Mouse (Mus musculus) embryonic facial prominence, embryonic 12.5 days (tissue): ENCODE data around the gene Irx1. TPM values are rescaled to one million over a fixed set of nuclear protein-coding genes. Genes with fewer than 3 reads are reported as not detected.

Source experiments
- ATAC-seq: fragments of 200-750 bp; cut with Nextera tagmentation; 2 replicates; pipeline ENCODE4 v1.8.0; 2017; ENCODE audit not compliant: insufficient number of reproducible peaks, insufficient read depth, low FRiP score, low TSS enrichment
- H3K27ac ChIP-seq: fragments of 300-500 bp; sonication (generic); 2 replicates; pipeline ENCODE4 v1.5.1; 2016; ENCODE audit warnings: mild to moderate bottlenecking
- H3K27me3 ChIP-seq: fragments of 300-500 bp; sonication (generic); 2 replicates; pipeline ENCODE4 v1.6.1; 2016; ENCODE audit warnings: mild to moderate bottlenecking, moderate library complexity
- H3K36me3 ChIP-seq: fragments of 300-500 bp; sonication (generic); 2 replicates; pipeline ENCODE4 v1.6.1; 2016; ENCODE audit warnings: mild to moderate bottlenecking
- H3K4me1 ChIP-seq: fragments of 300-500 bp; sonication (generic); 2 replicates; pipeline ENCODE4 v1.6.1; 2016
- H3K4me2 ChIP-seq: fragments of 300-500 bp; sonication (generic); replicated peaks from 2 replicates; pipeline ENCODE4 v1.6.1; 2016; ENCODE audit warnings: mild to moderate bottlenecking, moderate library complexity
- H3K4me3 ChIP-seq: fragments of 300-500 bp; sonication (generic); 2 replicates; pipeline ENCODE4 v1.5.1; 2016; ENCODE audit warnings: mild to moderate bottlenecking
- H3K9ac ChIP-seq: fragments of 300-500 bp; sonication (generic); 2 replicates; pipeline ENCODE4 v1.6.1; 2016; ENCODE audit warnings: mild to moderate bottlenecking, moderate library complexity
- H3K9me3 ChIP-seq: fragments of 300-500 bp; sonication (generic); 2 replicates; pipeline ENCODE4 v1.6.1; 2016; ENCODE audit warnings: mild to moderate bottlenecking, moderate library complexity
- WGBS: fragments of 180-500 bp; shearing (Covaris S2); methylation state at CpG from one replicate; pipeline ENCODE4 v1.1.7; 2016; 5-methylcytosine and 5-hydroxymethylcytosine counted together
- polyA plus RNA-seq: library from polyadenylated mRNA; unstranded; fragments of >200 nt; fragmentation: Nextera tagmentation; extraction: Ambion mirVana; gene quantifications from 2 replicates; pipeline ENCODE4 v1.2.1, GENCODE M21; 2016

Irx1 gene
- polyA plus RNA-seq, 1 experiment from 2014 or later = 5.7 TPM

- ATAC-seq = no peak
- no peak overlapping the region for H3K27ac ChIP-seq
- peak overlapping the region; percentile 32; the same call in 1 of the 2 replicates for H3K4me3 ChIP-seq
- peak overlapping the region; percentile 16; the same call in 1 of the 2 replicates for H3K9ac ChIP-seq
- H3K4me2 ChIP-seq = peak overlapping the region; percentile 43
- 7% methylated on average over 9 of the region's 9 CpGs for WGBS
- peaks cover 19% of the 10 kb centered on the region for H3K4me1 ChIP-seq
- H3K27me3 ChIP-seq = peaks cover 76% of the 10 kb centered on the region
- H3K9me3 ChIP-seq = no peaks in the 10 kb centered on the region
- no peaks in the 10 kb centered on the region for H3K36me3 ChIP-seq
Measured at GRCm38 (mm10) chr13:71960846-71961735, 2.4 kb downstream of the Irx1 start.

- WGBS = 2% methylated on average over 9 of the region's 9 CpGs
Measured at GRCm38 (mm10) chr13:71960277-71960672, 3.2 kb downstream of the Irx1 start.

DNA sequence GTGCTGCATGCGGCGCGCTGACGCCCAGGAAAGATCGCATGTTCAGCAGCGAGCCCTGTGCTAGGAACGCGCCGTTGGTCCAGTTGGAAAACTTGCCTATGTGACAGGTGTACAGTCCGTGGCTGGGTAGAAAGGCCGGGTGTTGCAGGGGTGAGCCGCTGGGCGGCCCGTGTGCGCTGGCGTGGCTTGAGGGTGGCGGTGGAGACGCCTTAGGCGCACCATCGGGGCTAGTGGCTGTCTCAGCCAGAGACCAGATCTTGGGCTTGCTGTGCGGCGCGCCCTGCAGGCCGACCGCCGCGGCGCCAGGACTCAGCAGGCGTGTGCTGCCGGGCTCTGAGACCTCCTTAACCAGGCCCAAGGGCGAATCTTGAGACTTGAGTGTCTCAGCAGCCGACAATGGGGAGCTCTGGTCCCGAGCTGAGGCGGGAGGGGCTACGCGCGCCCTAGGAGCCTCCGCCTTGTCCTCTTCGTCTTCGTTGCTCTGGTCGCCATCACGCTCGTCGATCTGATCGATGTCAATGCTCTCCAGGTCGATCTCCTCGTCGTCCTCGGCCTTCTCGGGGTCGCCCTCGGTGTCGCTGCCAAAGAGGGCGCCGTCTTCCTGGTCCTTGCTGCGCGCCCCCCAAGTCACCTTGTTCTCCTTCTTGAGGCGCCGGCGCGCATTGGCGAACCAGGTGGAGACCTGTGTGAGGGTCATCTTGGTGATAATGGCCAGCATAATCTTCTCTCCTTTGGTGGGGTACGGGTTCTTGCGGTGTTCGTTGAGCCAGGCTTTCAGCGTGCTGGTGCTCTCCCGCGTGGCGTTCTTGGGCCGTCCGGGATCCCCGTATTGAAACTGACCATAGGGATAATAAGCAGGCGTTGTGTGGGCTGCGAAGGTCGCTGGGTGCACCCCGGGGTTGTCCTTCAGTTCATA lies 3.9 kb downstream of the Irx1 start:
- H3K27ac ChIP-seq = no peak overlapping the region
- H3K4me1 ChIP-seq = peaks cover 19% of the 10 kb centered on the region
- H3K9ac ChIP-seq = peak overlapping the region; percentile 25; the same call in 1 of the 2 replicates
- peak overlapping the region; percentile 43 for H3K4me2 ChIP-seq
- peaks cover 76% of the 10 kb centered on the region for H3K27me3 ChIP-seq
- H3K4me3 ChIP-seq = peak overlapping the region; percentile 32
- no peaks in the 10 kb centered on the region for H3K9me3 ChIP-seq
- H3K36me3 ChIP-seq = no peaks in the 10 kb centered on the region
- WGBS = 2% methylated on average over 76 of the region's 76 CpGs
- peak; percentile 48; the same call in 1 of the 2 replicates for ATAC-seq

More at GRCm38 (mm10) chr13:71960277-71960672, 3.2 kb downstream of the Irx1 start:
- H3K36me3 ChIP-seq = no peaks in the 10 kb centered on the region
- H3K4me1 ChIP-seq = peaks cover 19% of the 10 kb centered on the region
- no peak overlapping the region for H3K27ac ChIP-seq
- H3K27me3 ChIP-seq = peaks cover 76% of the 10 kb centered on the region
- peak overlapping the region; percentile 25; the same call in 1 of the 2 replicates for H3K9ac ChIP-seq
- ATAC-seq = no peak
- H3K4me3 ChIP-seq = peak overlapping the region; percentile 32
- peak overlapping the region; percentile 43 for H3K4me2 ChIP-seq
- no peaks in the 10 kb centered on the region for H3K9me3 ChIP-seq

DNA sequence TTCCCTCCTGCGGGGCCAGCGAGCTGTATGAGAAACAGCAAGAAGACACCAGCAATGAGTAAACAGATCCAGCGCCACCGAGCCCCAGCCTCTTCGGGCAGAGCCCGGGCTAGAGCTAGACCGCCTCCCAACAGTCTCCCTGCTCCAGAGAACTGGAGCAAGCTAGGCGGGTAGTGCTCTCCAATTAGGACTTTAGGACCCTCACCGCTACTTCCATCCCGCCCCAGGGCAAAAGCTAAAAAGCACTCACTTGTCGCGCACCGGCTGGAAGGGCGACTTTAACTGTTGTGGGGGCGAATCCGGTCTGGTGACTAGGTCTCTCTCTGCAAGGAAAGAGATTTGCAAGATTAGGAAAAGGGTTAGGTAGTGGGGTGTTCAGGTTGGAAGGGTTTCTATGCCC lies 4.9 kb downstream of the Irx1 start:
- Histone ChIP-seq H3K4me2 (peak overlapping the region; percentile 43), H3K27me3 (peaks cover 76% of the 10 kb centered on the region), H3K9ac (no peak overlapping the region), H3K36me3 (no peaks in the 10 kb centered on the region), H3K27ac (no peak overlapping the region), H3K9me3 (no peaks in the 10 kb centered on the region), H3K4me3 (peak overlapping the region; percentile 32), H3K4me1 (peaks cover 19% of the 10 kb centered on the region)
- 4% methylated on average over 16 of the region's 16 CpGs for WGBS
- ATAC-seq = no peak

- WGBS = 6% methylated on average over 21 of the region's 21 CpGs
- Histone ChIP-seq H3K4me3 (peak overlapping the region; percentile 32; the same call in 1 of the 2 replicates), H3K36me3 (no peaks in the 10 kb centered on the region), H3K4me2 (peak overlapping the region; percentile 43; the same call in 1 of the 2 replicates), H3K27ac (no peak overlapping the region), H3K9ac (no peak overlapping the region), H3K9me3 (no peaks in the 10 kb centered on the region), H3K27me3 (peaks cover 76% of the 10 kb centered on the region), H3K4me1 (peaks cover 15% of the 10 kb centered on the region)
- ATAC-seq = no peak
Measured at GRCm38 (mm10) chr13:71957811-71958351, 5.6 kb downstream of the Irx1 start.

DNA sequence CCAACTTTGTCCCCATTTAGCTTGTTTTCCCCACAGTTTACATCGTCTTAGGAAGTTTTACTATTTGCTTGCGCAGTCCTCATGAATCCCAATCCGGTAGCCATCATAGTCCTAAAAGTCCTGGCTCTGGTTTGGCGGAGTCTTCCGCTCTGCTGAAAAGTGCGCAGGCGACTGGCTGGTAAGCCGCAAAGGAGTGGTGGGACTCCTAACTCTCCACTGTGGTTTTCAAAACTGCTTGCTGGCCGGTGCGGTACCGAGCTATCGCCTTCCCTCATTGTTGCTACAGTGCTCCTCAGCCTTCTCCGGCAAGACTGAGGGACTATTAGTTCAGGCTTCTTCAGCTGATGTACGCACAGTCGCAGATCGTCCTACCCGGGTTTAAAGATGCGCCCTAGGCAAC lies 6.4 kb downstream of the Irx1 start:
- ATAC-seq = no peak
- H3K4me1 ChIP-seq = peaks cover 11% of the 10 kb centered on the region
- no peaks in the 10 kb centered on the region for H3K36me3 ChIP-seq
- H3K4me2 ChIP-seq = peak overlapping the region; percentile 25
- peaks cover 72% of the 10 kb centered on the region for H3K27me3 ChIP-seq
- no peak overlapping the region for H3K4me3 ChIP-seq
- 11% methylated on average over 18 of the region's 18 CpGs for WGBS
- H3K9me3 ChIP-seq = no peaks in the 10 kb centered on the region
- H3K9ac ChIP-seq = no peak overlapping the region
- H3K27ac ChIP-seq = no peak overlapping the region

GRCm38 (mm10) chr13:71956481-71956880 lies 7.0 kb downstream of the Irx1 start:
- Histone ChIP-seq H3K4me3 (no peak overlapping the region), H3K9me3 (no peaks in the 10 kb centered on the region), H3K9ac (no peak overlapping the region; the same call in 1 of the 2 replicates), H3K4me1 (peaks cover 11% of the 10 kb centered on the region), H3K4me2 (peak overlapping the region; percentile 25; the same call in 1 of the 2 replicates), H3K36me3 (no peaks in the 10 kb centered on the region), H3K27ac (no peak overlapping the region), H3K27me3 (peaks cover 72% of the 10 kb centered on the region)
- 4% methylated on average over 9 of the region's 9 CpGs for WGBS
- no peak for ATAC-seq

- no peaks in the 10 kb centered on the region for H3K9me3 ChIP-seq
- WGBS = 62% methylated on average over 11 of the region's 11 CpGs
- no peaks in the 10 kb centered on the region; the same call in 1 of the 2 replicates for H3K4me1 ChIP-seq
- no peak overlapping the region for H3K9ac ChIP-seq
- ATAC-seq = no peak
- H3K36me3 ChIP-seq = no peaks in the 10 kb centered on the region
- no peak overlapping the region for H3K4me3 ChIP-seq
- H3K4me2 ChIP-seq = no peak overlapping the region
- H3K27ac ChIP-seq = no peak overlapping the region
- H3K27me3 ChIP-seq = peaks cover 39% of the 10 kb centered on the region
Measured at GRCm38 (mm10) chr13:71951966-71952365, 11.6 kb downstream of the Irx1 start.

GRCm38 (mm10) chr13:71949859-71950258 lies 13.7 kb downstream of the Irx1 start:
- Histone ChIP-seq H3K27ac (no peak overlapping the region), H3K4me2 (no peak overlapping the region), H3K27me3 (peaks cover 18% of the 10 kb centered on the region), H3K4me3 (no peak overlapping the region), H3K9me3 (no peaks in the 10 kb centered on the region), H3K9ac (no peak overlapping the region), H3K36me3 (no peaks in the 10 kb centered on the region), H3K4me1 (no peaks in the 10 kb centered on the region)
- whole genome bisulfite sequencing = 73% methylated on average over 5 of the region's 5 CpGs
- no peak for ATAC-seq

GRCm38 (mm10) chr13:71910361-71910760 lies 53.2 kb downstream of the Irx1 start:
- H3K27me3 ChIP-seq = no peaks in the 10 kb centered on the region
- WGBS = 80% methylated on average over 3 of the region's 3 CpGs
- H3K4me2 ChIP-seq = no peak overlapping the region
- H3K4me3 ChIP-seq = no peak overlapping the region
- ATAC-seq = no peak
- H3K36me3 ChIP-seq = no peaks in the 10 kb centered on the region
- no peak overlapping the region for H3K27ac ChIP-seq
- no peaks in the 10 kb centered on the region for H3K9me3 ChIP-seq
- no peak overlapping the region for H3K9ac ChIP-seq
- 0 out of 2 replicates have a peak, but pooled peaks cover 4% of the 10 kb centered on the region for H3K4me1 ChIP-seq
